Mouse (Mus musculus) CH12.LX (cell line): ENCODE measurements around the gene Sept9. TPM values are rescaled to one million over a fixed set of nuclear protein-coding genes. Genes with fewer than 3 reads are reported as not detected.

Experiments used
- DNase-seq: peaks from one replicate; pipeline ENCODE4 v3.0.0-alpha.2; 2013; ENCODE audit errors: extremely low read depth
- H3K27ac ChIP-seq: 2 replicates; pipeline ENCODE4 v1.5.1; 2012; ENCODE audit warnings: low read depth, mild to moderate bottlenecking, control low read depth, moderate library complexity; ENCODE audit not compliant: insufficient read depth
- H3K27me3 ChIP-seq: replicated peaks from 2 replicates; pipeline ENCODE3; 2012; ENCODE audit warnings: inconsistent platforms
- H3K36me3 ChIP-seq, 2 experiments: replicated peaks in 1 of 2; 2 replicates each; pipeline versions ENCODE3 to v1.6.1; 2012; ENCODE audit warnings: inconsistent platforms in 1 of 2, low read length in 1 of 2, mild to moderate bottlenecking in 1 of 2, mixed read lengths in 1 of 2, moderate library complexity in 1 of 2; ENCODE audit not compliant: control insufficient read depth in 1 of 2, insufficient read depth in 1 of 2
- H3K4me1 ChIP-seq, 2 experiments: 2 replicates each; pipeline ENCODE4 v1.6.1; 2012; ENCODE audit warnings: inconsistent platforms in 1 of 2, moderate library complexity in 1 of 2; ENCODE audit not compliant: insufficient read depth in 2 of 2, control insufficient read depth in 1 of 2
- H3K4me2 ChIP-seq: 2 replicates; pipeline ENCODE4 v1.6.1; 2012; ENCODE audit warnings: low read depth, mild to moderate bottlenecking, control low read depth; ENCODE audit not compliant: poor library complexity, insufficient read depth, severe bottlenecking
- H3K4me3 ChIP-seq, 3 experiments: fragments of 150-350 bp in 1 of 3; sonication (generic) in 1 of 3; replicated peaks in 1 of 3; 2 replicates each; pipeline versions ENCODE3 to v1.5.1; 2011 to 2012; ENCODE audit warnings: low read depth in 2 of 3, low read length in 2 of 3, mild to moderate bottlenecking in 2 of 3, moderate library complexity in 2 of 3, control low read depth in 1 of 3, improper control_type of control experiment in 1 of 3, inconsistent platforms in 1 of 3, mixed read lengths in 1 of 3; ENCODE audit not compliant: poor library complexity in 1 of 3
- H3K79me2 ChIP-seq: replicated peaks from 2 replicates; pipeline ENCODE4 v1.6.1; 2012; ENCODE audit warnings: mild to moderate bottlenecking, moderate library complexity; ENCODE audit not compliant: control insufficient read depth, poor library complexity, insufficient read depth, severe bottlenecking; ENCODE audit errors: extremely low read depth
- H3K9ac ChIP-seq: 2 replicates; pipeline ENCODE4 v1.6.1; 2012; ENCODE audit warnings: low read depth, mild to moderate bottlenecking, control low read depth, moderate library complexity; ENCODE audit not compliant: insufficient read depth
- H3K9me3 ChIP-seq: replicated peaks from 2 replicates; pipeline ENCODE3; 2012; ENCODE audit warnings: low read length, inconsistent platforms, mixed read lengths
- BHLHE40 ChIP-seq: IDR thresholded peaks from 2 replicates; pipeline ENCODE4 v1.6.1; 2011; ENCODE audit warnings: mild to moderate bottlenecking, low read depth, low read length, improper control_type of control experiment
- CHD2 ChIP-seq: IDR thresholded peaks from 2 replicates; pipeline ENCODE4 v1.6.1; 2011; ENCODE audit warnings: low read length, improper control_type of control experiment
- CTCF ChIP-seq, 2 experiments: IDR thresholded peaks in 1 of 2; conservative IDR thresholded peaks in 1 of 2; 2 replicates each; pipeline ENCODE4 v1.5.1; 2011 to 2012; ENCODE audit warnings: low read depth in 2 of 2, low read length in 2 of 2, improper control_type of control experiment in 1 of 2, inconsistent platforms in 1 of 2, mild to moderate bottlenecking in 1 of 2, moderate library complexity in 1 of 2
- E2F4 ChIP-seq: IDR thresholded peaks from 2 replicates; pipeline ENCODE4 v1.6.1; 2011; ENCODE audit warnings: low read depth, low read length, improper control_type of control experiment; ENCODE audit not compliant: insufficient replicate concordance
- ELF1 ChIP-seq: IDR thresholded peaks from 2 replicates; pipeline ENCODE4 v1.6.1; 2014; ENCODE audit warnings: low read depth, mild to moderate bottlenecking, inconsistent platforms, low read length, improper control_type of control experiment
- GABPA ChIP-seq: IDR thresholded peaks from 2 replicates; pipeline ENCODE4 v1.6.1; 2012; ENCODE audit warnings: low read depth, low read length, improper control_type of control experiment, inconsistent platforms; ENCODE audit not compliant: insufficient replicate concordance
- IRF4 ChIP-seq: IDR thresholded peaks from 2 replicates; pipeline ENCODE4 v1.6.1; 2014; ENCODE audit warnings: low read depth, mild to moderate bottlenecking, inconsistent platforms, low read length, improper control_type of control experiment
- JUND ChIP-seq: conservative IDR thresholded peaks from 2 replicates; pipeline ENCODE4 v1.6.1; 2011; ENCODE audit warnings: low read depth, low read length, improper control_type of control experiment
- MAFK ChIP-seq: IDR thresholded peaks from 2 replicates; pipeline ENCODE4 v1.6.1; 2011; ENCODE audit warnings: low read length, improper control_type of control experiment; ENCODE audit not compliant: insufficient replicate concordance
- MAX ChIP-seq: IDR thresholded peaks from 2 replicates; pipeline ENCODE4 v1.6.1; 2011; ENCODE audit warnings: low read length, improper control_type of control experiment
- MAZ ChIP-seq: IDR thresholded peaks from 2 replicates; pipeline ENCODE4 v1.6.1; 2012; ENCODE audit warnings: low read depth, mild to moderate bottlenecking, inconsistent platforms, low read length, improper control_type of control experiment, moderate library complexity
- MYC ChIP-seq: IDR thresholded peaks from 2 replicates; pipeline ENCODE4 v1.6.1; 2011; ENCODE audit warnings: low read depth, mild to moderate bottlenecking, improper control_type of control experiment, low read length
- PAX5 ChIP-seq: IDR thresholded peaks from 2 replicates; pipeline ENCODE4 v1.6.1; 2012; ENCODE audit warnings: low read length, inconsistent platforms, mixed read lengths
- POLR2A ChIP-seq: IDR thresholded peaks from 2 replicates; pipeline ENCODE4 v1.6.1; 2011; ENCODE audit warnings: low read depth, mild to moderate bottlenecking, improper control_type of control experiment, low read length
- POLR2AphosphoS2 ChIP-seq: IDR thresholded peaks from 2 replicates; pipeline ENCODE4 v1.6.1; 2011; ENCODE audit warnings: low read depth, low read length, improper control_type of control experiment
- RCOR1 ChIP-seq: conservative IDR thresholded peaks from 2 replicates; pipeline ENCODE4 v1.6.1; 2012; ENCODE audit warnings: low read depth, mild to moderate bottlenecking, inconsistent platforms, low read length, improper control_type of control experiment
- SIN3A ChIP-seq: IDR thresholded peaks from 2 replicates; pipeline ENCODE4 v1.6.1; 2012; ENCODE audit warnings: low read length, improper control_type of control experiment, inconsistent platforms
- USF2 ChIP-seq: conservative IDR thresholded peaks from 2 replicates; pipeline ENCODE4 v1.6.1; 2011; ENCODE audit warnings: low read depth, low read length, improper control_type of control experiment
- ZMIZ1 ChIP-seq: IDR thresholded peaks from 2 replicates; pipeline ENCODE4 v1.6.1; 2012; ENCODE audit warnings: low read depth, mild to moderate bottlenecking, inconsistent platforms, low read length, improper control_type of control experiment
- ZNF384 ChIP-seq: IDR thresholded peaks from 2 replicates; pipeline ENCODE4 v1.6.1; 2012; ENCODE audit warnings: low read depth, low read length, improper control_type of control experiment, inconsistent platforms
- dilution Hi-C: fragments of 300-500 bp; cut with MboI; formaldehyde crosslinking; loops from 2 replicates; pipeline ENCODE4 v1.14.3; 2020; ENCODE audit warnings: low sequenced_read_pairs; ENCODE audit not compliant: extremely low pct_unique_long_range_greater_than_20kb, extremely low pct_ligation_motif_present
- in situ Hi-C: fragments of 300-500 bp; cut with MboI; formaldehyde crosslinking; loops from 3 replicates; pipeline ENCODE4 v1.14.3; 2019; ENCODE audit warnings: low sequenced_read_pairs, low pct_ligation_motif_present, low pct_unique_long_range_greater_than_20kb, mixed read lengths
- polyA plus RNA-seq: library from polyadenylated mRNA; unstranded; fragments of >175 nt; gene quantifications from 2 replicates; pipeline ENCODE4 v1.2.1, GENCODE M21; 2012; ENCODE audit warnings: low read depth; ENCODE audit not compliant: insufficient read length
- total RNA-seq, 2 experiments: library from RNA; depleted of rRNA; stranded (reverse); fragments of 300-350 nt in 1 of 2; fragments of >200 nt in 1 of 2; gene quantifications; 2 replicates each; pipeline ENCODE4 v1.2.3; 2012 to 2014

The Sept9 gene
- total and polyA plus RNA-seq, 3 experiments, result 47.6 to 128 (median 110) TPM

DNA sequence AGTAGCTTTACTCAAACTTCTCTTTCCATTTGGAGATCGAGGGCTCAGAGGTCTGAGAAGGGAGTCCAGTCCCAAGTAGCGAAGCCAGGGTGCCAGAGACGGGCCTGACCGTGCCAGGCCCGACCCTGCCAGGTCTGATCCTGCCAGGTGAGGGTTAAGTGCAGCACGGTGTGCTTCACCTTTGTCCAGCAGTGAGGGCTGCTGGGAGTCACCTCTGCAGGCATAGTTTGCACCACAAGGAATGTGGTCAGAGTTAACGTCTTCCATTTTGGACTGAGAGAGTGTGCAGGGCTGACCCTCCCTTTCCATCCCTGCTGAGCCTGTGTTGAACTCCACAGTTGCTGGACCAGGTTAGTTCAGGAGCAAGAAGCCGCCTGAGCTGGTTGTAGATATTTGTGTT is 77.5 kb downstream of the Sept9 start:
- no peak for DNase-seq
- in situ Hi-C loops, result no loop called here
- H3K9ac ChIP-seq, result no peak overlapping the region
- TF ChIP-seq MAZ (no peak), BHLHE40 (no peak), JUND (no peak), RCOR1 (no peak), MYC (no peak), MAFK (no peak), MAX (no peak), POLR2AphosphoS2 (no peak), CHD2 (no peak), ZMIZ1 (no peak)
- TF ChIP-seq, all 38 proteins: peak for 0
- Histone ChIP-seq H3K9me3 (no peaks in the 10 kb centered on the region), H3K4me1 (peaks cover 31 to 56% of the 10 kb centered on the region in 2 experiments), H3K36me3 (peaks cover 12 to 50% of the 10 kb centered on the region in 2 experiments), H3K4me2 (no peak overlapping the region), H3K4me3 (no peak overlapping the region), H3K27me3 (no peaks in the 10 kb centered on the region), H3K27ac (no peak overlapping the region), H3K79me2 (peaks cover 34% of the 10 kb centered on the region)
- dilution Hi-C loops, result no loop called here

DNA sequence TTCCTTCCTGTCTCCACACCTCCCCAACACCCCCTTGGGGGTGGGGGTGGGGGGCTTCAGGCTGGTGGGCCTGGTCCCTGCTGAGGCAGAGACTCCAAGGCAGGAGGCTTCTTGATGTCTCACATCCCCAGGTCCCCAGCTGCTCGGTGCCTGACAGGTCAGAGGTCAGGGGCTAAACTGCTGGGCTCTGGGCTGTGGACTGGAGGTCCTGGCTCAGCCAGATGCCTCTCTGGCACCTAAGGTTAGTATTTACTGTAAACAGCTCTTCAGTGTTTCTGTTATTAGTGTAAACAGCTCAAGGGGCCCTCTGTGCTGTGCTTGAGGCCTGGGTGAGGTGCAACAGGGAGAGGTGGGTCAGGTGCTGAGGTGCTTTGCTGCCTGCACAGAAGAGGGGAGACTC is 78.7 kb downstream of the Sept9 start:
- dilution Hi-C loops, result no loop called here
- peaks cover 36 to 55% of the 10 kb centered on the region in 2 experiments for H3K4me1 ChIP-seq
- no peak for DNase-seq
- peaks cover 26% of the 10 kb centered on the region for H3K79me2 ChIP-seq
- TF ChIP-seq POLR2A, result no peak
- TF ChIP-seq ELF1, result no peak
- no peak for TF ChIP-seq SIN3A
- no peak for TF ChIP-seq GABPA
- TF ChIP-seq MYC, result no peak
- no peak for TF ChIP-seq CTCF (conservative IDR thresholded peaks at IDR 0.05 in 1 of 2, IDR thresholded peaks at IDR 0.05 in 1 of 2; ENCODE audit: low read depth in 2 of 2, low read length in 2 of 2)
- TF ChIP-seq USF2, result no peak
- TF ChIP-seq MAZ, result no peak
- TF ChIP-seq PAX5, result no peak
- no peak for TF ChIP-seq IRF4
- no peak for TF ChIP-seq RCOR1
- no peak for TF ChIP-seq MAFK
- TF ChIP-seq E2F4, result no peak
- TF ChIP-seq ZNF384, result no peak
- H3K9ac ChIP-seq, result no peak overlapping the region
- no peaks in the 10 kb centered on the region for H3K9me3 ChIP-seq
- in situ Hi-C loops, result no loop called here
- no peak overlapping the region for H3K4me2 ChIP-seq
- no peak overlapping the region for H3K27ac ChIP-seq
- peaks cover 15 to 57% of the 10 kb centered on the region in 2 experiments for H3K36me3 ChIP-seq
- no peaks in the 10 kb centered on the region for H3K27me3 ChIP-seq
- H3K4me3 ChIP-seq, result no peak overlapping the region
